In genomic region chr2:128698140-128698692, GRCm38 (mm10) we compare ENCODE assay signal across 8 mouse cellular contexts. TPM values are rescaled to one million over a fixed set of nuclear protein-coding genes. Genes with fewer than 3 reads are reported as not detected.
DNase-seq lines count a peak whose midpoint lies in the region; ATAC-seq and TF ChIP-seq lines count a peak whose summit lies in the region.

No protein-coding gene starts in this region.

- H3K9ac ChIP-seq in ES-E14 (ENCODE audit: insufficient read depth, low read depth, low read length, poor library complexity, severe bottlenecking) = peak overlapping the region; percentile 55; the same call in 1 of the 2 replicates
- peak overlapping the region; percentile 37; the same call in 1 of the 2 replicates for H3K9ac ChIP-seq in forebrain, postnatal 0 days
- H3K9ac ChIP-seq in liver, postnatal 0 days (replicated peaks) = no peak overlapping the region; the same call in 1 of the 2 replicates
- peak overlapping the region; percentile 71 for H3K9ac ChIP-seq in neural tube, embryonic 13.5 days

- peak; percentile 94 for ATAC-seq in forebrain, postnatal 0 days
- ATAC-seq in liver, postnatal 0 days = peak; percentile 87
- peak; percentile 94 for ATAC-seq in neural tube, embryonic 13.5 days (ENCODE audit: low read depth)

- H3K27me3 ChIP-seq in forebrain, postnatal 0 days (ENCODE audit: insufficient read depth, low read length) = peaks cover 28% of the 10 kb centered on the region
- H3K27me3 ChIP-seq in liver, postnatal 0 days (ENCODE audit: insufficient read depth, low read length) = peaks cover 9% of the 10 kb centered on the region; the same call in 1 of the 2 replicates
- H3K27me3 ChIP-seq in neural tube, embryonic 13.5 days = peaks cover 37% of the 10 kb centered on the region

- H3K4me3 ChIP-seq in ES-E14 (ENCODE audit: insufficient read depth in 1 of 2, low read depth in 1 of 2, low read length in 2 of 2, poor library complexity in 1 of 2, severe bottlenecking in 1 of 2) = peak overlapping the region; percentile 76 to 94
- H3K4me3 ChIP-seq in forebrain, postnatal 0 days (ENCODE audit: low read depth, low read length) = peak overlapping the region; percentile 43
- H3K4me3 ChIP-seq in liver, postnatal 0 days (ENCODE audit: low read depth, low read length) = peak overlapping the region; percentile 69
- peak overlapping the region; percentile 50 for H3K4me3 ChIP-seq in neural tube, embryonic 13.5 days

- no peak for TF ChIP-seq EP300 in liver, postnatal 0 days (IDR thresholded peaks at IDR 0.05; ENCODE audit: low read depth)

- no peaks in the 10 kb centered on the region for H3K36me3 ChIP-seq in ES-E14 (ENCODE audit: control insufficient read depth, insufficient read depth, low read length, poor library complexity, severe bottlenecking)
- no peaks in the 10 kb centered on the region for H3K36me3 ChIP-seq in forebrain, postnatal 0 days (ENCODE audit: insufficient read depth)
- no peaks in the 10 kb centered on the region for H3K36me3 ChIP-seq in liver, postnatal 0 days (replicated peaks; ENCODE audit: insufficient read depth, low read length)
- no peaks in the 10 kb centered on the region for H3K36me3 ChIP-seq in neural tube, embryonic 13.5 days

- H3K27ac ChIP-seq in ES-E14 (ENCODE audit: insufficient read depth, low read depth, low read length, poor library complexity, severe bottlenecking) = no peak overlapping the region
- peak overlapping the region; percentile 30; the same call in 1 of the 2 replicates for H3K27ac ChIP-seq in forebrain, postnatal 0 days (ENCODE audit: low read depth, low read length)
- peak overlapping the region; percentile 71 for H3K27ac ChIP-seq in liver, postnatal 0 days (ENCODE audit: low read depth)
- peak overlapping the region; percentile 28; the same call in 1 of the 2 replicates for H3K27ac ChIP-seq in neural tube, embryonic 13.5 days (replicated peaks)

- peak; percentile 83 for TF ChIP-seq CTCF in forebrain, postnatal 0 days (IDR thresholded peaks at IDR 0.05; ENCODE audit: low read depth)
- peak; percentile 89 for TF ChIP-seq CTCF in liver, postnatal 0 days (IDR thresholded peaks at IDR 0.05; ENCODE audit: low read depth)

- intact Hi-C loops in heart, postnatal 36 days (cut with DNase I) = loop anchor here (1.0 to 10.0 kb wide), 4 partner anchors 55 to 497 kb away; partner anchors contain the start of genes Slc20a1 and Zc3h8

- peak overlapping the region; percentile 86 for H3K4me2 ChIP-seq in forebrain, postnatal 0 days (ENCODE audit: low read depth)
- H3K4me2 ChIP-seq in liver, postnatal 0 days (ENCODE audit: low read depth, low read length) = peak overlapping the region; percentile 80
- H3K4me2 ChIP-seq in neural tube, embryonic 13.5 days = peak overlapping the region; percentile 89

- WGBS in forebrain, postnatal 0 days = under 1% methylated on average over 14 of the region's 14 CpGs
- under 1% methylated on average over 14 of the region's 14 CpGs for WGBS in liver, postnatal 0 days (ENCODE audit: insufficient replicate concordance)
- 0% methylated on average over 14 of the region's 14 CpGs for WGBS in neural tube, embryonic 13.5 days

- no peaks in the 10 kb centered on the region for H3K9me3 ChIP-seq in ES-E14 (ENCODE audit: control insufficient read depth, insufficient read depth, low read depth, low read length)
- no peaks in the 10 kb centered on the region for H3K9me3 ChIP-seq in forebrain, postnatal 0 days (ENCODE audit: low read length)
- no peaks in the 10 kb centered on the region for H3K9me3 ChIP-seq in liver, postnatal 0 days (ENCODE audit: low read length)
- H3K9me3 ChIP-seq in neural tube, embryonic 13.5 days = no peaks in the 10 kb centered on the region

- peak; percentile 66 for DNase-seq in ES-E14 (ENCODE audit: low read depth, low spot score)
- DNase-seq in cerebellum, adult 11-12 months = peak; percentile 26
- peak; percentile 78 for DNase-seq in forebrain, postnatal 0 days
- peak; percentile 84 to 86 for DNase-seq in heart, postnatal 36 days
- DNase-seq in layer of hippocampus, adult 18-20 months (ENCODE audit: low spot score in 2 of 2) = peak; percentile 56 to 81
- peak; percentile 81 for DNase-seq in liver, postnatal 0 days
- DNase-seq in testis, postnatal 14 days (ENCODE audit: low spot score) = peak; percentile 81

- H3K4me1 ChIP-seq in ES-E14 (ENCODE audit: control insufficient read depth in 2 of 2, insufficient read depth in 2 of 2, low read length in 2 of 2, poor library complexity in 1 of 2) = peaks cover 0 to 3% of the 10 kb centered on the region in 2 experiments; a peak in 1 of 4 replicates
- no peaks in the 10 kb centered on the region; the same call in 1 of the 2 replicates for H3K4me1 ChIP-seq in forebrain, postnatal 0 days (ENCODE audit: insufficient read depth)
- H3K4me1 ChIP-seq in liver, postnatal 0 days (ENCODE audit: insufficient read depth) = 0 out of 2 replicates have a peak, but pooled peaks cover 2% of the 10 kb centered on the region
- H3K4me1 ChIP-seq in neural tube, embryonic 13.5 days (replicated peaks) = peaks cover 21% of the 10 kb centered on the region

- in situ Hi-C loops in ES-E14 (cut with MboI; ENCODE audit: low sequenced_read_pairs in 2 of 2, unreplicated experiment in 2 of 2) = loop anchor here in 1 of 2 experiments (10.0 kb wide), 1 partner anchor 117 kb away; the partner anchor contains the start of gene Tmem87b

TF ChIP-seq in ES-E14, 5 proteins besides CTCF, POLR2A, EP300 and RAD21:
- TF ChIP-seq ZNF384 (IDR thresholded peaks at IDR 0.05; ENCODE audit: low read depth, low read length) (no peak), HCFC1 (IDR thresholded peaks at IDR 0.05; ENCODE audit: borderline replicate concordance, insufficient read depth, low read length) (no peak; the same call in 1 of the 2 replicates), CHD2 (IDR thresholded peaks at IDR 0.05; ENCODE audit: low read depth, low read length) (no peak), MAFK (IDR thresholded peaks at IDR 0.05; ENCODE audit: insufficient read depth, low read depth, low read length) (no peak), ZC3H11A (IDR thresholded peaks at IDR 0.05; ENCODE audit: borderline replicate concordance, low read depth, low read length) (peak; percentile 55; the same call in 1 of the 2 replicates)
TF ChIP-seq in ES-E14: peak in this region for 1.

RNA-seq across cellular contexts. Expression of gene Mertk, which starts 0.5 kb away (rescaled TPM):
- 3.3 and 6.0 TPM in 2 replicates for total RNA-seq in ES-E14 (2012; rRNA removed)
- total RNA-seq in forebrain, postnatal 0 days (2014; rRNA removed) = 4.0 and 6.1 TPM in 2 replicates
- polyA plus RNA-seq in forebrain, postnatal 0 days (2015; fragmentation: Nextera tagmentation; extraction: Ambion mirVana) = 0.78 and 1.7 TPM in 2 replicates
- total RNA-seq in heart, postnatal 36 days (2021) = 1 to 10 TPM; 5.6 to 6.7 TPM
- total RNA-seq in layer of hippocampus, adult 18-20 months (2021) = 10 to 100 TPM; 33.9 to 36.7 TPM
- 5.2 and 6.1 TPM in 2 replicates for polyA plus RNA-seq in liver, postnatal 0 days (2015; fragmentation: Nextera tagmentation; extraction: Ambion mirVana)
- 2.2 and 2.4 TPM in 2 replicates for polyA plus RNA-seq in neural tube, embryonic 13.5 days (2015; fragmentation: Nextera tagmentation; extraction: Ambion mirVana)

RNA-seq across cellular contexts. Expression of gene Anapc1, which starts 11.0 kb away (rescaled TPM):
- 93.3 and 102 TPM in 2 replicates for total RNA-seq in ES-E14 (2012; rRNA removed)
- total RNA-seq in forebrain, postnatal 0 days (2014; rRNA removed) = 67.6 and 78.5 TPM in 2 replicates
- 17.7 and 25.2 TPM in 2 replicates for polyA plus RNA-seq in forebrain, postnatal 0 days (2015; fragmentation: Nextera tagmentation; extraction: Ambion mirVana)
- 10 to 100 TPM; 39.0 to 46.9 TPM for total RNA-seq in heart, postnatal 36 days (2021)
- total RNA-seq in layer of hippocampus, adult 18-20 months (2021) = 10 to 100 TPM; 59.9 to 63.2 TPM
- polyA plus RNA-seq in liver, postnatal 0 days (2015; fragmentation: Nextera tagmentation; extraction: Ambion mirVana) = 7.4 and 10.2 TPM in 2 replicates
- 41.8 and 47.7 TPM in 2 replicates for polyA plus RNA-seq in neural tube, embryonic 13.5 days (2015; fragmentation: Nextera tagmentation; extraction: Ambion mirVana)

Comparison
In these comparisons a context has a peak if more than half of its experiments do, and no peak if none do; other contexts are left out.
1. DNase-seq: peak in every context shown above with its lines; median percentile 85 in heart, postnatal 36 days; 81 in liver, postnatal 0 days; 81 in testis, postnatal 14 days; 78 in forebrain, postnatal 0 days; 68 in layer of hippocampus, adult 18-20 months; 66 in ES-E14; 26 in cerebellum, adult 11-12 months.